Mouse (Mus musculus) CH12.LX (cell line): ENCODE results near the gene Arih2. TPM values are rescaled to one million over a fixed set of nuclear protein-coding genes. Genes with fewer than 3 reads are reported as not detected.

Experiments used
- DNase-seq: peaks from one replicate; pipeline ENCODE4 v3.0.0-alpha.2; 2013; ENCODE audit errors: extremely low read depth
- H3K27ac ChIP-seq: 2 replicates; pipeline ENCODE4 v1.5.1; 2012; ENCODE audit warnings: low read depth, mild to moderate bottlenecking, control low read depth, moderate library complexity; ENCODE audit not compliant: insufficient read depth
- H3K27me3 ChIP-seq: replicated peaks from 2 replicates; pipeline ENCODE3; 2012; ENCODE audit warnings: inconsistent platforms
- H3K36me3 ChIP-seq, 2 experiments: replicated peaks in 1 of 2; 2 replicates each; pipeline versions ENCODE3 to v1.6.1; 2012; ENCODE audit warnings: inconsistent platforms in 1 of 2, low read length in 1 of 2, mild to moderate bottlenecking in 1 of 2, mixed read lengths in 1 of 2, moderate library complexity in 1 of 2; ENCODE audit not compliant: control insufficient read depth in 1 of 2, insufficient read depth in 1 of 2
- H3K4me1 ChIP-seq, 2 experiments: 2 replicates each; pipeline ENCODE4 v1.6.1; 2012; ENCODE audit warnings: inconsistent platforms in 1 of 2, moderate library complexity in 1 of 2; ENCODE audit not compliant: insufficient read depth in 2 of 2, control insufficient read depth in 1 of 2
- H3K4me2 ChIP-seq: 2 replicates; pipeline ENCODE4 v1.6.1; 2012; ENCODE audit warnings: low read depth, mild to moderate bottlenecking, control low read depth; ENCODE audit not compliant: poor library complexity, insufficient read depth, severe bottlenecking
- H3K4me3 ChIP-seq, 3 experiments: fragments of 150-350 bp in 1 of 3; sonication (generic) in 1 of 3; replicated peaks in 1 of 3; 2 replicates each; pipeline versions ENCODE3 to v1.5.1; 2011 to 2012; ENCODE audit warnings: low read depth in 2 of 3, low read length in 2 of 3, mild to moderate bottlenecking in 2 of 3, moderate library complexity in 2 of 3, control low read depth in 1 of 3, improper control_type of control experiment in 1 of 3, inconsistent platforms in 1 of 3, mixed read lengths in 1 of 3; ENCODE audit not compliant: poor library complexity in 1 of 3
- H3K79me2 ChIP-seq: replicated peaks from 2 replicates; pipeline ENCODE4 v1.6.1; 2012; ENCODE audit warnings: mild to moderate bottlenecking, moderate library complexity; ENCODE audit not compliant: control insufficient read depth, poor library complexity, insufficient read depth, severe bottlenecking; ENCODE audit errors: extremely low read depth
- H3K9ac ChIP-seq: 2 replicates; pipeline ENCODE4 v1.6.1; 2012; ENCODE audit warnings: low read depth, mild to moderate bottlenecking, control low read depth, moderate library complexity; ENCODE audit not compliant: insufficient read depth
- H3K9me3 ChIP-seq: replicated peaks from 2 replicates; pipeline ENCODE3; 2012; ENCODE audit warnings: low read length, inconsistent platforms, mixed read lengths
- BHLHE40 ChIP-seq: IDR thresholded peaks from 2 replicates; pipeline ENCODE4 v1.6.1; 2011; ENCODE audit warnings: mild to moderate bottlenecking, low read depth, low read length, improper control_type of control experiment
- CHD2 ChIP-seq: IDR thresholded peaks from 2 replicates; pipeline ENCODE4 v1.6.1; 2011; ENCODE audit warnings: low read length, improper control_type of control experiment
- CTCF ChIP-seq, 2 experiments: IDR thresholded peaks in 1 of 2; conservative IDR thresholded peaks in 1 of 2; 2 replicates each; pipeline ENCODE4 v1.5.1; 2011 to 2012; ENCODE audit warnings: low read depth in 2 of 2, low read length in 2 of 2, improper control_type of control experiment in 1 of 2, inconsistent platforms in 1 of 2, mild to moderate bottlenecking in 1 of 2, moderate library complexity in 1 of 2
- E2F4 ChIP-seq: IDR thresholded peaks from 2 replicates; pipeline ENCODE4 v1.6.1; 2011; ENCODE audit warnings: low read depth, low read length, improper control_type of control experiment; ENCODE audit not compliant: insufficient replicate concordance
- ELF1 ChIP-seq: IDR thresholded peaks from 2 replicates; pipeline ENCODE4 v1.6.1; 2014; ENCODE audit warnings: low read depth, mild to moderate bottlenecking, inconsistent platforms, low read length, improper control_type of control experiment
- EP300 ChIP-seq: IDR thresholded peaks from 2 replicates; pipeline ENCODE4 v1.6.1; 2011; ENCODE audit warnings: low read length, improper control_type of control experiment
- ETS1 ChIP-seq: conservative IDR thresholded peaks from 2 replicates; pipeline ENCODE4 v1.6.1; 2012; ENCODE audit warnings: low read depth, mild to moderate bottlenecking, inconsistent platforms, low read length, improper control_type of control experiment, moderate library complexity
- HCFC1 ChIP-seq: IDR thresholded peaks from 2 replicates; pipeline ENCODE4 v1.6.1; 2012; ENCODE audit warnings: low read depth, mild to moderate bottlenecking, inconsistent platforms, low read length, improper control_type of control experiment
- IRF4 ChIP-seq: IDR thresholded peaks from 2 replicates; pipeline ENCODE4 v1.6.1; 2014; ENCODE audit warnings: low read depth, mild to moderate bottlenecking, inconsistent platforms, low read length, improper control_type of control experiment
- JUND ChIP-seq: conservative IDR thresholded peaks from 2 replicates; pipeline ENCODE4 v1.6.1; 2011; ENCODE audit warnings: low read depth, low read length, improper control_type of control experiment
- KAT2A ChIP-seq: IDR thresholded peaks from 2 replicates; pipeline ENCODE4 v1.6.1; 2012; ENCODE audit warnings: low read length, improper control_type of control experiment, inconsistent platforms; ENCODE audit not compliant: insufficient replicate concordance
- MAFK ChIP-seq: IDR thresholded peaks from 2 replicates; pipeline ENCODE4 v1.6.1; 2011; ENCODE audit warnings: low read length, improper control_type of control experiment; ENCODE audit not compliant: insufficient replicate concordance
- MAX ChIP-seq: IDR thresholded peaks from 2 replicates; pipeline ENCODE4 v1.6.1; 2011; ENCODE audit warnings: low read length, improper control_type of control experiment
- MAZ ChIP-seq: IDR thresholded peaks from 2 replicates; pipeline ENCODE4 v1.6.1; 2012; ENCODE audit warnings: low read depth, mild to moderate bottlenecking, inconsistent platforms, low read length, improper control_type of control experiment, moderate library complexity
- MEF2A ChIP-seq: IDR thresholded peaks from 2 replicates; pipeline ENCODE4 v1.6.1; 2014; ENCODE audit warnings: low read depth, mild to moderate bottlenecking, inconsistent platforms, low read length, improper control_type of control experiment, borderline replicate concordance
- MXI1 ChIP-seq: IDR thresholded peaks from 2 replicates; pipeline ENCODE4 v1.6.1; 2011; ENCODE audit warnings: mild to moderate bottlenecking, low read depth, low read length, improper control_type of control experiment
- MYC ChIP-seq: IDR thresholded peaks from 2 replicates; pipeline ENCODE4 v1.6.1; 2011; ENCODE audit warnings: low read depth, mild to moderate bottlenecking, improper control_type of control experiment, low read length
- NELFE ChIP-seq: IDR thresholded peaks from 2 replicates; pipeline ENCODE4 v1.6.1; 2011; ENCODE audit warnings: low read depth, low read length, improper control_type of control experiment
- NRF1 ChIP-seq: IDR thresholded peaks from 2 replicates; pipeline ENCODE4 v1.6.1; 2014; ENCODE audit warnings: low read depth, mild to moderate bottlenecking, inconsistent platforms, low read length, improper control_type of control experiment, moderate library complexity
- PAX5 ChIP-seq: IDR thresholded peaks from 2 replicates; pipeline ENCODE4 v1.6.1; 2012; ENCODE audit warnings: low read length, inconsistent platforms, mixed read lengths
- POLR2A ChIP-seq: IDR thresholded peaks from 2 replicates; pipeline ENCODE4 v1.6.1; 2011; ENCODE audit warnings: low read depth, mild to moderate bottlenecking, improper control_type of control experiment, low read length
- POLR2AphosphoS2 ChIP-seq: IDR thresholded peaks from 2 replicates; pipeline ENCODE4 v1.6.1; 2011; ENCODE audit warnings: low read depth, low read length, improper control_type of control experiment
- RAD21 ChIP-seq: IDR thresholded peaks from 2 replicates; pipeline ENCODE4 v1.6.1; 2011; ENCODE audit warnings: low read depth, mild to moderate bottlenecking, low read length, improper control_type of control experiment, moderate library complexity
- RCOR1 ChIP-seq: conservative IDR thresholded peaks from 2 replicates; pipeline ENCODE4 v1.6.1; 2012; ENCODE audit warnings: low read depth, mild to moderate bottlenecking, inconsistent platforms, low read length, improper control_type of control experiment
- SIN3A ChIP-seq: IDR thresholded peaks from 2 replicates; pipeline ENCODE4 v1.6.1; 2012; ENCODE audit warnings: low read length, improper control_type of control experiment, inconsistent platforms
- SMC3 ChIP-seq: IDR thresholded peaks from 2 replicates; pipeline ENCODE4 v1.6.1; 2011; ENCODE audit warnings: low read depth, low read length, improper control_type of control experiment
- TBP ChIP-seq: conservative IDR thresholded peaks from 2 replicates; pipeline ENCODE4 v1.6.1; 2011; ENCODE audit warnings: low read depth, low read length, improper control_type of control experiment
- TCF12 ChIP-seq: IDR thresholded peaks from 2 replicates; pipeline ENCODE4 v1.6.1; 2014; ENCODE audit warnings: low read depth, mild to moderate bottlenecking, inconsistent platforms, low read length, improper control_type of control experiment
- UBTF ChIP-seq: IDR thresholded peaks from 2 replicates; pipeline ENCODE4 v1.6.1; 2012; ENCODE audit warnings: low read depth, mild to moderate bottlenecking, inconsistent platforms, low read length, improper control_type of control experiment, moderate library complexity
- USF2 ChIP-seq: conservative IDR thresholded peaks from 2 replicates; pipeline ENCODE4 v1.6.1; 2011; ENCODE audit warnings: low read depth, low read length, improper control_type of control experiment
- ZC3H11A ChIP-seq: IDR thresholded peaks from 2 replicates; pipeline ENCODE4 v1.6.1; 2012; ENCODE audit warnings: low read depth, mild to moderate bottlenecking, inconsistent platforms, low read length, improper control_type of control experiment
- ZKSCAN1 ChIP-seq: IDR thresholded peaks from 2 replicates; pipeline ENCODE4 v1.6.1; 2012; ENCODE audit warnings: low read depth, inconsistent platforms, low read length, improper control_type of control experiment, borderline replicate concordance
- ZMIZ1 ChIP-seq: IDR thresholded peaks from 2 replicates; pipeline ENCODE4 v1.6.1; 2012; ENCODE audit warnings: low read depth, mild to moderate bottlenecking, inconsistent platforms, low read length, improper control_type of control experiment
- ZNF384 ChIP-seq: IDR thresholded peaks from 2 replicates; pipeline ENCODE4 v1.6.1; 2012; ENCODE audit warnings: low read depth, low read length, improper control_type of control experiment, inconsistent platforms
- dilution Hi-C: fragments of 300-500 bp; cut with MboI; formaldehyde crosslinking; loops from 2 replicates; pipeline ENCODE4 v1.14.3; 2020; ENCODE audit warnings: low sequenced_read_pairs; ENCODE audit not compliant: extremely low pct_unique_long_range_greater_than_20kb, extremely low pct_ligation_motif_present
- in situ Hi-C: fragments of 300-500 bp; cut with MboI; formaldehyde crosslinking; loops from 3 replicates; pipeline ENCODE4 v1.14.3; 2019; ENCODE audit warnings: low sequenced_read_pairs, low pct_ligation_motif_present, low pct_unique_long_range_greater_than_20kb, mixed read lengths
- polyA plus RNA-seq: library from polyadenylated mRNA; unstranded; fragments of >175 nt; gene quantifications from 2 replicates; pipeline ENCODE4 v1.2.1, GENCODE M21; 2012; ENCODE audit warnings: low read depth; ENCODE audit not compliant: insufficient read length
- total RNA-seq, 2 experiments: library from RNA; depleted of rRNA; stranded (reverse); fragments of 300-350 nt in 1 of 2; fragments of >200 nt in 1 of 2; gene quantifications; 2 replicates each; pipeline ENCODE4 v1.2.3; 2012 to 2014

The Arih2 gene
- 28.1 and 29.0 TPM in 2 replicates for total RNA-seq (2012; rRNA removed)
- 33.5 and 41.2 TPM in 2 replicates for total RNA-seq (2014; rRNA removed)
- 35.3 and 36.6 TPM in 2 replicates for polyA plus RNA-seq

DNA sequence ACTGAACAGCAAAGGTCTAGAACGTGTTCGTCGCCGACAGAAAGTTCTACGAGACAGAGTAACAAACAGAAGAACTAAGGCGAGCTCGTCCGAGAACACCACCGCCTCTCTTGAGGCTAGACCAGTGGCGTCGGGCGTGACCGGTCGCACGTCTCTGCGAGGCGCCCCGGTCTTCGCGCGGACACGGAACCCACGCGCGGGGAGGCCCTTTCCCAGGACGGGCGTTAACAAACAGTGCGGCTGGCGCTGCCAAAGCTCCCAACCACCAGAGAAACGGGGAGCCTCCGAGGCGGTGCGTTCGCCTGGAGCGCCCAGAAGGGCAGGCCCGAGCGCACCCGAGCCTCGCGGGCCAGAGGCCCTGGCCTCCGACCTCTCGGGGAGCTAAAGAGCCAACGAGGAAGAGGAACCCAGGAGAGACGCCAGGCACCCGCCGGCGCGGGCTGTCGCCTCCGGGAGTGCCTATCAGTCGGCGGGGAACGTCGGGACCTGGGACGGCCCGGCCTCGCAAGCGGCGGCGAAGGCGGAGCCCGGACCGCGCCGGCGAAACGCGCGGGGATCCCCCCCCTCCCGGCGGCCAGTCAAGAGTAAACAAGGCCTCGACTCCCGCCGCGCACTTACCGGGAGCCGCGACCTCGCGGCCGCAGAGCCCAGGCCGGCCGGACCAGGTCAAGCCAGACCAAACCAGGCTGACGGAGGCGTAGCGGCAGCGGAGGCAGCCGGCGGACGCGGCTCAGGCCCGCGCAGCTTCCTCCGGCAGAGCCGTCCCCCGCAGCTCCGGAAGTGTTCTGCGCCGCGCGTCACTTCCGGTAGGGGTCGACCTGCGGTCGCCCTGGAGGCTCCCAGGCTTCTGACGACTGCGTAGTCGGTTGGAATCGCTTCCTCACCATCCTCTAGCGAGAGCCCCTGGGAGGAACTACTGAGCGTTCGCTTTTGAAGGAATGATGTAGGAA is at the start of gene Arih2:
TSS of gene Arih2 (minus strand) at position 776 of the 950 bp plus-strand sequence.
- no peaks in the 10 kb centered on the region for H3K9me3 ChIP-seq
- H3K9ac ChIP-seq = peak within 1 kb of the TSS; percentile 84
- H3K4me1 ChIP-seq = peaks cover 5 to 20% of the 10 kb centered on the region in 2 experiments
- peak within 1 kb of the TSS; percentile 87 for H3K4me2 ChIP-seq
- H3K27ac ChIP-seq = peak within 1 kb of the TSS; percentile 75
- DNase-seq = peak; percentile 87
- dilution Hi-C loops = no loop called here
- H3K27me3 ChIP-seq = no peaks in the 10 kb centered on the region
- peaks cover under 1 to 11% of the 10 kb centered on the region in 2 experiments for H3K36me3 ChIP-seq
- peak; percentile 87; the same call in 1 of the 2 replicates for TF ChIP-seq KAT2A
- TF ChIP-seq SIN3A = peak; percentile 92
- TF ChIP-seq ETS1 = peak; percentile 61
- peak; percentile 91 for TF ChIP-seq NELFE
- no peak for TF ChIP-seq ZNF384
- TF ChIP-seq MXI1 = peak; percentile 68
- no peak for TF ChIP-seq USF2
- TF ChIP-seq RCOR1 = peak; percentile 49; the same call in 1 of the 2 replicates
- 0 out of 2 replicates have a peak, but pooled peaks have one; percentile 24 for TF ChIP-seq MAFK
- peak; percentile 93 for TF ChIP-seq POLR2A
- TF ChIP-seq BHLHE40 = 0 out of 2 replicates have a peak, but pooled peaks have one; percentile 50
- no peak for TF ChIP-seq PAX5
- peak; percentile 74 for TF ChIP-seq TBP
- peak; percentile 86 for TF ChIP-seq HCFC1
- peak; percentile 58; the same call in 1 of the 2 replicates for TF ChIP-seq MAX
- TF ChIP-seq E2F4 = no peak
- peak; percentile 50; the same call in 1 of the 2 replicates for TF ChIP-seq MYC
- TF ChIP-seq TCF12 = peak; percentile 83; the same call in 1 of the 2 replicates
- peak; percentile 75 for TF ChIP-seq NRF1
- TF ChIP-seq CTCF (conservative IDR thresholded peaks at IDR 0.05 in 1 of 2, IDR thresholded peaks at IDR 0.05 in 1 of 2; ENCODE audit: low read depth in 2 of 2, low read length in 2 of 2) = no peak
- peak; percentile 76; the same call in 1 of the 2 replicates for TF ChIP-seq ZMIZ1
- peak; percentile 34 for TF ChIP-seq IRF4
- TF ChIP-seq MAZ = peak; percentile 77; the same call in 1 of the 2 replicates
- no peak for TF ChIP-seq SMC3
- peak; percentile 89 for TF ChIP-seq UBTF
- TF ChIP-seq ELF1 = peak; percentile 85
- TF ChIP-seq ZKSCAN1 = no peak
- TF ChIP-seq MEF2A = peak; percentile 66; the same call in 1 of the 2 replicates
- TF ChIP-seq ZC3H11A = no peak
- no peak; the same call in 1 of the 2 replicates for TF ChIP-seq EP300
- no peak for TF ChIP-seq JUND
- TF ChIP-seq CHD2 = peak; percentile 82
- TF ChIP-seq POLR2AphosphoS2 = no peak
- TF ChIP-seq RAD21 = no peak
- peak within 1 kb of the TSS; percentile 68 to 94 (median 88) for H3K4me3 ChIP-seq
- H3K79me2 ChIP-seq = peaks cover 26% of the 10 kb centered on the region
- in situ Hi-C loops = no loop called here
